Mouse (Mus musculus): ENCODE measurements around the gene Il17f.
A peak's percentile ranks its signal among the peaks of the same experiment; 100 is the strongest.

DNA sequence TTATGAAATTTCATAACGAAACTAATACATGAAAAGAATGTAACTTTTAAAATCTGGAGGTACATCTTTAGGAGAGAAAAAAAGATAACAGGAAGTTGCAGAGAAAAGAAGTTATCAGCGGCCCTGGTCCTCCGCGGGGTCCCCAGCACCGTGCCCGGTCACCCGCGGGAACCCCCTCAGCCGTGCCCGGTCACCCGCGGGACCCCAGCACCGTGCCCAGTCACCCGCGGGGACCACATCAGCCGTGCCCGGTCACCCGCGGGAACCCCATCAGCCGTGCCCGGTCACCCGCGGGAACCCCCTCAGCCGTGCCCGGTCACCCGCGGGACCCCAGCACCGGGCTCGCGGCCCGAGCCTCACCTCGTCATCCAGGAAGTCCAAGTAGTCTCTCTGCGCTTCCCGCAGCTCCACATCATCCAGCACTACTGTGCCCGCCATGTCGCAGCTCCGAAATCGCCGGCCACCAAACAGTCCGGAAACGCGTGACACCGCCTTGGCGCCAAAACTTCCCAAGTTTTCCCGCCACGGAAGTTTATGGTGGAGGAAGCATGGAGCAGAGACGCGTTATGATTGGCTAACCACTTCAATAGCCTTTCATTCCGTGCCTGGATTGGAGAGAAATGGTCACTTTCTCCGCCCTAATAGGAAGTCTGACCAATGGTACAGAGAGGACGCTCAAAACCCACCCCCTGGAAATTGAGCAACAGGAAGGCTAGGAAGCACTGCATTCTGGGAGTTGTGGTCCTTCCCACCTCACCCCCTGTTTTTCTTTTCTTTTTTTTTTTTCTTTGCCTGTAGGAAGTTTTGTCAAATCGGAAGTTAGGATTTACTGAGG is 29.6 kb upstream of the Il17f start, which contains the start of gene Mcm3:
- no peak for TF ChIP-seq CTCF (IDR thresholded peaks at IDR 0.05; ENCODE audit: control insufficient read depth, insufficient read depth, low read length)
- TF ChIP-seq POLR2A (IDR thresholded peaks at IDR 0.05; ENCODE audit: borderline replicate concordance, control insufficient read depth, low read depth, low read length): peak; percentile 59; the same call in 1 of the 2 replicates

Measured in bone marrow, adult 2 months (tissue).